Mouse (Mus musculus) CD4-positive helper T cell, adult 2 months (primary cell): Measurements from ENCODE around the gene Sobp.
A peak's percentile ranks its signal among the peaks of the same experiment; 100 is the strongest.

Experiments used
- DNase-seq: peaks from one replicate; pipeline ENCODE4 v3.0.0-alpha.2; 2012; ENCODE audit warnings: low read depth, missing footprints, low spot score

Gene Sobp

DNA sequence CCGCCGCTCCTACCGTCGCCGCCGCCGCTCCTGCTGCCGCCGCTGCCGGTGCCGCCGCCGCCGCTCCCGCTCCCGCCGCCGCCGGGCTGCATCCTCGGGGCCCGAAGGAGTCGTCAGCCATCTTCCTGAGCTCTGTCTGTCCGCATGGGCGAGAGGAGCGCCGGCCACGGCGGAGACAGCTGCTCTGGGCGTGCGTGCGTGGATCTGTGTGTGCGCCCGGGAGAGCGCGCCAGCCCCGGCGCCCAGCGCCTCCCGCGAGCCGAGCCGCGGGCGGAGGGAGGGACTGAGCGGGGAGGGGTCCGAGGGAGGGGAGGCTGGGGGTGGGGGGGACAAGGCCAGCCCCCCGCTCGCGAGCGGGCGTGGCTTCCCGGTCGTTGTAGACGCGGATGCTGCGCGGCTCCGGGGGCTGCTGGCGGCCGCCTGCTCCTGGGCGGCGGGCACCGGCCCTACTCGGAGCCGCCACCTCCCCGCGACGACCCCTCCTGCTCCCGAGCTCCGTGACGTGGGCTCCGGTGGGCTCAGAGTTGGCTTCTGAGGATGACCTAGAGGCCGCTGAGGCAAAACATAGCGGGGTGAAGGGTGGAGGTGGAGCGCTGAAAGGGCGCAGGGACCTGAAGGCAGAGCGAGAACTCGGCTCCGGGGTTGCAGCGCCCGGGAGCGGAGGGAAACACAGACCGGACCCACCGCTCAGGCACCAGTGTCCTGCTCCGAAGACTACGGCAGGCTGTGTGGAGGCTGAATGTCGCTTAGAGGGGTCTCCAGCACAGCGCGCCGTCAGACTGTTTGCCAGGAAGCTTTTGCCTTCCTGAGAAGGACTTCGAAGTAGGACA, at the start of gene Sobp, which contains the start of gene 9030612E09Rik:
Gene Sobp, minus strand, starts transcription at position 205 of the 830 bp plus-strand sequence.
Gene 9030612E09Rik, plus strand, starts transcription at position 379 of the 830 bp plus-strand sequence.
- DNase-seq = no peak

DNA sequence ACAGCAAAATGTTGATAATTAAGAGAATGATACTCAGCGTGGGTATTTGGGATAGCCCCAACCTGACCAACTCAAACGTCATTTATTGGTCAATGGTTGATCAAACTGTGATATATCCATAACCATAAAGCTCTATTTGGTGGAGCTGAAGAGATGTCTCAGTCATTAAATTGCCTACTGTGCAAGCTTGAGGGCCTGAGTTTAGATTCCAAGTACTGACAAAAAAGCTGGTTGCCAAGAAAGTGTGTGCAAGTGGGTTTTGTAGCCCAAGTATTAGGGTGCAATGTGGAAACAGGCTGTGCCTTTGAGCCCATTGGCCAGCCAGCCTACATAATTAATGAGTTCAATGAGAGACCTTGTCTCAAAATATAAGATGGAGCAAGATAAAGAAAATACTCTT, 49.1 kb upstream of the Sobp start:
- DNase-seq = no peak

DNA sequence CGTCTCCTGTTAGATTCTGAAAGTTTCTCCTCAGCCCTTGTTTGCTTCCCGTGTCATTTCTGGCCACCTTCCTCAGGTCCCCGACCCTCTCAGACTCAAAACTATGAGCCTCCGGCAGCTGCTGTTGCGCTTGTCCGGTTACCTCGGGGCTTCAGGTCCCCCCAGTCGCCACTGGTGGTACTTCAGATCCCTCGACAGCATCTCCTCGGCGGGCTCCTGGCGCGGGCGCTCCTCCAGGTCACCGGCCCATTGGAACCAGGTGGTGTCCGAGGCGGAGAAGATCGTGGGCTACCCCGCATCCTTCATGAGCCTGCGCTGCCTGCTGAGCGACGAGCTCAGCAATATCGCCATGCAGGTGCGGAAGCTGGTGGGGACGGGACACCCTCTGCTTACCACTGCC, 47.3 kb upstream of the Sobp start:
- no peak for DNase-seq

DNA sequence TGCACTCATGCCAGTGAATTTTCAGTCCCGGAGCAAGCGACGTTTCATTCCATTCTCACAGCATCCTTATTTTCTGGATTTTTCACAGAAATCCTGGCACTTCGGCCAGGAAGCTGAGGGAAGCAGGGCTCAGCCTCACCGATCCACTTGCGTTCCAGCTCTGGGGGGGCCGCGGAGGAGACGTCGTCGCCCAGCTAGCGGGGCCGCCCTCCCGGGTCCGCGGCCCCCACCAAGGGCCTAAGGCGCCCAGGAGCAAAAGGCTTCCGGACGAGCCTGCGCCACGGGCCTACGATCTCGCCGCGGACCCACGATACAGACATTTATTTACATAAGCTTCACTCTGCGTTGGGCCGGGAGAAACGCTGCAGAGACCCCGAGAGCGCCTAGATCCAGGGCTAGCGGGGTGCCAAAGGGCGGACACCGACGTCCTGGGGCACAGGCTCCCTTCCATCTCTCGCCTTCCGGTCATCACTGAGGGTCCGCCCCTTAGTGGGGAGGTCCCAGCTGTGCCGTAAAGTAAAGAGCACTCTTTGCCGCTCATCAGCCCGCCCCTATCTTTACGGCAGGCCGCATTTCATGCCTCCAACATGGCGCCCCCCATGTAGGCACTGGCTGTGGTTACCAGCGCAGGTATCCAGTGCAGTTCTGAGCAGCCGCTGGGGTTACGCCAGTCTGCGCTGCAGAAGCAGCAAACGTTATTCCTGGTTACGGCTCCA, 46.7 kb upstream of the Sobp start, which contains the start of gene Pdss2:
Gene Pdss2, plus strand, starts transcription at position 577 of the 716 bp plus-strand sequence.
- peak; percentile 94 for DNase-seq

GRCm38 (mm10) chr10:43220479-43220878, 46.1 kb upstream of the Sobp start:
- DNase-seq = peak; percentile 25

DNA sequence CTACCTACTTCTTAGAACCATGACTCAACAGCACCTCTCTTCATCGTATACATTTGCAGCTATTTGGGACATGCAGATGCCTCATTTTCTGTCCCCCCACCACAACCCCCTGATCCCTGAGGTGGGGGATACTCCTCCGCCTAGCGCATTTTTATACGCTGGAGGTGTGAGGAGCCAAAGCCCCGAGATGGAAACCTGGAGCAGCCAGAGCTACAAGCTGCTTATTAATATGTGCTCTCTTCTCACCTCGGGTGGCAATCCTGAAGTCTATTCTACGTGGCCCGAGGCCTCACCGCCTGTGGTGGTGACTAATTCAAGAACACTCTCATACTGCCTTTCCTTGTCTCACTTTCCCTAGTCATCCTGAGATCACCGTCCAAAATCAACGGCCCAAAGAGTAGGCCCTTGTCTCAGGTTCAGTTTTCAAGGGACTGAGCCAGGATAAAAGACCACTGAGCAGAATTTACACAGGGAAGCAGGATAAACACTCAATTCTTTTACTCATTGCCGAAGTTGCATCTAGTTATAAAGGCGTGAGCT, 43.1 kb upstream of the Sobp start:
- DNase-seq = no peak

GRCm38 (mm10) chr10:43211866-43212265, 37.5 kb upstream of the Sobp start:
- peak; percentile 50 for DNase-seq

DNA sequence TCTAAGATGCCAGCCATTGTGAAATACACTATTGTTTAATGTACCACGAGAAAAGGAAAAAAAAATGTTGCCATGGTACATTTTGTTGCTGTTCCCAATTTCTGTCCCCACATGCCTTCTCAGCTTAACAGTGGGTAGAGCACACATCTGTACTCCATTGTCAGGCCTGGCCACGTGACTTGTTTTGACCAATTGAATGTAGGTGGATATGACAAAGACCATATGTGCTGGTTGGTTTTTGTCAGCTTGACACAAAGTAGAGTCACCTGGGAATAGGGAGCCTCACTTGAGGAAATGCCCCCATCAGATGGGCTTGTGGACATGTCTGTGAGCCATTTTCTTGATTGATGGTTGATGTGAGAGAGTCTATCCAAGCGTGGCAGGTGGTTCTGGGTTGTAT, 29.5 kb upstream of the Sobp start:
- no peak for DNase-seq

- DNase-seq = no peak
Measured at GRCm38 (mm10) chr10:43200206-43200605, 25.9 kb upstream of the Sobp start.

- no peak for DNase-seq
Measured at GRCm38 (mm10) chr10:43180313-43180912, 6.1 kb upstream of the Sobp start.

GRCm38 (mm10) chr10:43175156-43175601, 849 bp upstream of the Sobp start:
- no peak for DNase-seq

GRCm38 (mm10) chr10:43173828-43174325, 453 bp downstream of the Sobp start:
- DNase-seq = no peak

DNA sequence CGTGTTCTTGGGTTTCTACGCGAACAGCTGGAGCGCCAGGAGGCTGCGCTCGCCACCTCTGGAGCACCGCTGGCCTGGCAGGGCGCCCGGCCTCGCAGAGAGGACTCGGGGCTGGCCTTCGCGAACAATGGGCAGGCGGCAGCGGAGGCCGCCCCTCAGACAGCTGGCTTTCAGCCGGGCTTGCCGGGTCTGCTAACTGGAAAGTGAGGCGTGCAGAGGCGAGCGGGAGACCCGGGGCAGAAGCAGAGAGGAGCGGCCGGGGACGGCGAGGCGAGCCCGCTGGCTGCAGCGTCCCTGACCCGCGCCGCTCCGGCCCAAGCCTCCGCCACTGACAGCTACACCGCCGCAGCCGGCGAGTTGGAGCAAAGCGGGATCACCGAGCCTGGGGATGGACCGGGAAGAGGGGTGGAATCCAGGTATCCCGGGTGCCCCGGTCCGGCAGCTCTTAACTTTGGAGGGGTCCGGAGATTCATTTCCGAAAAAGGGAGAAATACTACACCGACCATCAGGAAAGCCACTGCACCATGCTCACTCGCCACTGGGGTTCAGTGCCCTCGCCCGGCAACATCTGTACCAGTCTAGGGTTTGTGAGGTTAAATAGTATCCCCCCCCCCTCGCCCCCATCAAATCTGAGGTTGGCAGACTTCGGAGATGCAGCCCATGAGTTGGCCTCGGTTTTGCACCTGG, 1.0 kb downstream of the Sobp start:
- DNase-seq = peak; percentile 9

DNA sequence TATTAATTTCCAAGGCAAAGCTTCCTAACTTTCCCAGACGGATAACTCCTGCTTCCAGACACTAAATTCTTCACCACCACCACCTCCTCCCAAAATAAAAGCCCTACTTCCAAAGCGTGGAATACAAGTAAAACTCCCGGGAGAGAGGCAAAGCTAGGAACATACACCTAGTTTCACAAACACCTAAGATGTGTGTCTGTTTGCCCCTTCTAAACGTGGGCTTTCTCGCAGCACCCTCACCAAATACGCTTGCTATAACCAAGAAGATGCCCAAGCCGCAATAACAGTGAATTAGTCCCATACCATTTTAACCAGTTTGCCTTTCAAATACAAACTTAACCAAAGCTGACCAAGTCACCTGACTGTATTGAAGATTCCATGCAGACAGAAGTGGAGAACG, 1.8 kb downstream of the Sobp start:
- no peak for DNase-seq

- no peak for DNase-seq
Measured at GRCm38 (mm10) chr10:43172066-43172465, 2.3 kb downstream of the Sobp start.

GRCm38 (mm10) chr10:43171106-43171505, 3.2 kb downstream of the Sobp start:
- DNase-seq = no peak

GRCm38 (mm10) chr10:43168847-43169246, 5.5 kb downstream of the Sobp start:
- DNase-seq = no peak

DNA sequence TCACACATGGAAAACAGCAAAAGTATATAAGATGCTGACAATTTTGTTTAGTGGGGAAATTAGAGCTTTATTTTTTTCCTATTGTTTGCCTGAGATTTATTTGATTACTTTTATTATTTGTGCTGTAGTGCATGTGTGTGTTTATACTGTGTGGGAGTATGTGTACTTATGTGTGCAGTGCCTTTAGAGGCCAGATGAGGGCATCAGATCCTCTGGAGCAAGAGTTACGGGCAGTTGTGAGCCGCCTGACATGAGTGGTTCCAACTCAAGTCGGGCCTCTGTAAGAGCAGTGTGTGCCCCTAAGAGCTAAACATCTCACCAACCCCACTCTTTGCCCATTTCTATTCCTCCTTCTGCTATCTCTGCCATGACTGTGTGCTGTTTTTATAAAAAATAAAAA, 7.5 kb downstream of the Sobp start:
- no peak for DNase-seq

GRCm38 (mm10) chr10:43166146-43166545, 8.2 kb downstream of the Sobp start:
- no peak for DNase-seq

GRCm38 (mm10) chr10:43164406-43164805, 9.9 kb downstream of the Sobp start:
- no peak for DNase-seq

DNA sequence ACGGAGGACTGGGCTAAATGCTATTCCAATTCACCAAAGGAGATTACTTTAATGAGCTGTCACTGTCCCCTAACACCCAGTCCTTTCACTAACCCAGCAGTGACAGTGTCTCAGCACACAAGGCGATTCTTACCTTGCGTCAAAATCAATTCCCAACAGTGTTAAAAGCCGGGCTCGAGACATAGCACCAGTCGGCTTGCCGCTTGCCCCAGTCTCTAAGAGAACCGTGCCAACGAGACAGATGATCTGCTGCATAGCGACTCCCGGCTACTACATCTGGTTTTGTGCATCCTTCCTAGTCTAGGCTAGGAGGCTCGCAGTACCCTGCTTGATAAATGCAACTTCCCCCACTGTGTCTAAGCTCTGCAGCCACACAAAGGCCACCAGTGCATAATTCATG, 12.0 kb downstream of the Sobp start:
- DNase-seq = no peak
